Mouse (Mus musculus): ENCODE measurements around the gene 2210011C24Rik. TPM values are rescaled to one million over a fixed set of nuclear protein-coding genes. Genes with fewer than 3 reads are reported as not detected.
A peak's percentile ranks its signal among the peaks of the same experiment; 100 is the strongest.

2210011C24Rik gene
- polyA plus RNA-seq, 1 experiment: 6.1 TPM

GRCm38 (mm10) chr8:83980845-83981244 is 31.1 kb downstream of the 2210011C24Rik start:
- Histone ChIP-seq H3ac (ENCODE audit: control insufficient read depth, insufficient read length) (no peak overlapping the region), H3K79me2 (ENCODE audit: control insufficient read depth, insufficient read depth) (peaks cover 33% of the 10 kb centered on the region), H3K27me3 (ENCODE audit: control insufficient read depth, insufficient read depth, insufficient read length) (no peaks in the 10 kb centered on the region), H3K36me3 (ENCODE audit: control insufficient read depth, insufficient read depth) (no peaks in the 10 kb centered on the region), H3K4me2 (ENCODE audit: low read depth) (no peak overlapping the region), H3K4me3 (no peak overlapping the region)
- TF ChIP-seq E2F4 (IDR thresholded peaks at IDR 0.05; ENCODE audit: insufficient read depth): no peak
- no peak for TF ChIP-seq MAX (IDR thresholded peaks at IDR 0.05; ENCODE audit: low read depth)
- peak in 2 of 3 experiments; percentile 73 to 91 for TF ChIP-seq MYOG (IDR thresholded peaks at IDR 0.05; ENCODE audit: control insufficient read depth in 1 of 3, insufficient read depth in 1 of 3, insufficient read length in 2 of 3, low read depth in 2 of 3)
- peak in 2 of 3 experiments; percentile 27 to 80 for TF ChIP-seq MYOD1 (IDR thresholded peaks at IDR 0.05; ENCODE audit: control insufficient read depth in 1 of 3, insufficient read length in 2 of 3, low read depth in 2 of 3)

- H3K27me3 ChIP-seq (ENCODE audit: control insufficient read depth, insufficient read depth, insufficient read length): no peaks in the 10 kb centered on the region
- H3K79me2 ChIP-seq (ENCODE audit: control insufficient read depth, insufficient read depth): peaks cover 39% of the 10 kb centered on the region
- no peak overlapping the region for H3ac ChIP-seq (ENCODE audit: control insufficient read depth, insufficient read length)
- H3K36me3 ChIP-seq (ENCODE audit: control insufficient read depth, insufficient read depth): no peaks in the 10 kb centered on the region
- no peak overlapping the region for H3K4me3 ChIP-seq
- no peak overlapping the region for H3K4me2 ChIP-seq (ENCODE audit: low read depth)
- TF ChIP-seq MYOD1 (IDR thresholded peaks at IDR 0.05; ENCODE audit: control insufficient read depth in 1 of 3, insufficient read length in 2 of 3, low read depth in 2 of 3) (peak; percentile 10 to 95 (median 85)), MAX (IDR thresholded peaks at IDR 0.05; ENCODE audit: low read depth) (no peak), USF1 (IDR thresholded peaks at IDR 0.05; ENCODE audit: low read depth) (no peak), E2F4 (IDR thresholded peaks at IDR 0.05; ENCODE audit: insufficient read depth) (no peak), MYOG (IDR thresholded peaks at IDR 0.05; ENCODE audit: control insufficient read depth in 1 of 3, insufficient read depth in 1 of 3, insufficient read length in 2 of 3, low read depth in 2 of 3) (peak; percentile 44 to 98 (median 89)), TCF12 (IDR thresholded peaks at IDR 0.05; ENCODE audit: insufficient read depth, poor library complexity, severe bottlenecking) (peak; percentile 18), POLR2A (IDR thresholded peaks at IDR 0.05; ENCODE audit: insufficient read length, low read depth) (no peak), REST (IDR thresholded peaks at IDR 0.05; ENCODE audit: insufficient read depth, insufficient read length) (no peak), SRF (IDR thresholded peaks at IDR 0.05; ENCODE audit: control insufficient read depth, insufficient read length, low read depth) (no peak), TCF3 (IDR thresholded peaks at IDR 0.05; ENCODE audit: insufficient read length, low read depth) (peak; percentile 72), POLR2AphosphoS2 (IDR thresholded peaks at IDR 0.05; ENCODE audit: insufficient read length, low read depth) (no peak), CEBPB (IDR thresholded peaks at IDR 0.05; ENCODE audit: insufficient read depth, poor library complexity, severe bottlenecking) (no peak)
Measured at GRCm38 (mm10) chr8:83980250-83980649, 31.7 kb downstream of the 2210011C24Rik start.

DNA sequence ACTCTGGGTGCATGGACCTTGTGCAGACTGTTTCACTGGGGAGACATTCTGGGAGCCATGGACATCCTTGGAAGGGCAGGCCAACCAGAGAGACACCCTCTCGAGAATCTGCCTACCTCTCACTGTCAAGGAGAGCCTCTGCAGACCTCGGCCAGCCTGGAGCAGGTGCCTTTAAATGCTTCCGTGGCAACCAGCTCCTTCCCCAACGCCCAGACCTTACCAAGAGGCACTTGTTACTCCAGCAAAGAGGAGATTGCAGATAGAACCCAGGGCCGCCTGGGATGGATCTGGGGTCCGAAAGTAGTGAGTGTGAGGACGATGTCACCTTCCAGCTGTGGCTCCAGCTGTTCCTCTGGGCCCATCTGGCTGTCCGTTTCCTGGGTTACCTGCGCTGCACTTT is 33.8 kb downstream of the 2210011C24Rik start:
- Histone ChIP-seq H3K79me2 (ENCODE audit: control insufficient read depth, insufficient read depth) (peaks cover 56% of the 10 kb centered on the region), H3K36me3 (ENCODE audit: control insufficient read depth, insufficient read depth) (no peaks in the 10 kb centered on the region), H3K4me3 (no peak overlapping the region), H3K27me3 (ENCODE audit: control insufficient read depth, insufficient read depth, insufficient read length) (no peaks in the 10 kb centered on the region), H3ac (ENCODE audit: control insufficient read depth, insufficient read length) (no peak overlapping the region), H3K4me2 (ENCODE audit: low read depth) (no peak overlapping the region)
- no peak for TF ChIP-seq MYOG (IDR thresholded peaks at IDR 0.05; ENCODE audit: control insufficient read depth in 1 of 3, insufficient read depth in 1 of 3, insufficient read length in 2 of 3, low read depth in 2 of 3)
- no peak for TF ChIP-seq TCF3 (IDR thresholded peaks at IDR 0.05; ENCODE audit: insufficient read length, low read depth)
- no peak for TF ChIP-seq TCF12 (IDR thresholded peaks at IDR 0.05; ENCODE audit: insufficient read depth, poor library complexity, severe bottlenecking)
- no peak for TF ChIP-seq E2F4 (IDR thresholded peaks at IDR 0.05; ENCODE audit: insufficient read depth)
- TF ChIP-seq POLR2A (IDR thresholded peaks at IDR 0.05; ENCODE audit: insufficient read length, low read depth): no peak
- no peak for TF ChIP-seq MAX (IDR thresholded peaks at IDR 0.05; ENCODE audit: low read depth)
- no peak for TF ChIP-seq SRF (IDR thresholded peaks at IDR 0.05; ENCODE audit: control insufficient read depth, insufficient read length, low read depth)

- Histone ChIP-seq H3K36me3 (ENCODE audit: control insufficient read depth, insufficient read depth) (no peaks in the 10 kb centered on the region), H3K4me2 (ENCODE audit: low read depth) (peak overlapping the region; percentile 34), H3K4me3 (no peak overlapping the region), H3K79me2 (ENCODE audit: control insufficient read depth, insufficient read depth) (peaks cover 56% of the 10 kb centered on the region), H3K27me3 (ENCODE audit: control insufficient read depth, insufficient read depth, insufficient read length) (no peaks in the 10 kb centered on the region), H3ac (ENCODE audit: control insufficient read depth, insufficient read length) (no peak overlapping the region)
- no peak for TF ChIP-seq CEBPB (IDR thresholded peaks at IDR 0.05; ENCODE audit: insufficient read depth, poor library complexity, severe bottlenecking)
- TF ChIP-seq TCF12 (IDR thresholded peaks at IDR 0.05; ENCODE audit: insufficient read depth, poor library complexity, severe bottlenecking): no peak
- no peak for TF ChIP-seq SRF (IDR thresholded peaks at IDR 0.05; ENCODE audit: control insufficient read depth, insufficient read length, low read depth)
- no peak for TF ChIP-seq MYOD1 (IDR thresholded peaks at IDR 0.05; ENCODE audit: control insufficient read depth in 1 of 3, insufficient read length in 2 of 3, low read depth in 2 of 3)
- no peak for TF ChIP-seq MYOG (IDR thresholded peaks at IDR 0.05; ENCODE audit: control insufficient read depth in 1 of 3, insufficient read depth in 1 of 3, insufficient read length in 2 of 3, low read depth in 2 of 3)
- no peak for TF ChIP-seq USF1 (IDR thresholded peaks at IDR 0.05; ENCODE audit: low read depth)
Measured at GRCm38 (mm10) chr8:83977646-83978045, 34.3 kb downstream of the 2210011C24Rik start.

DNA sequence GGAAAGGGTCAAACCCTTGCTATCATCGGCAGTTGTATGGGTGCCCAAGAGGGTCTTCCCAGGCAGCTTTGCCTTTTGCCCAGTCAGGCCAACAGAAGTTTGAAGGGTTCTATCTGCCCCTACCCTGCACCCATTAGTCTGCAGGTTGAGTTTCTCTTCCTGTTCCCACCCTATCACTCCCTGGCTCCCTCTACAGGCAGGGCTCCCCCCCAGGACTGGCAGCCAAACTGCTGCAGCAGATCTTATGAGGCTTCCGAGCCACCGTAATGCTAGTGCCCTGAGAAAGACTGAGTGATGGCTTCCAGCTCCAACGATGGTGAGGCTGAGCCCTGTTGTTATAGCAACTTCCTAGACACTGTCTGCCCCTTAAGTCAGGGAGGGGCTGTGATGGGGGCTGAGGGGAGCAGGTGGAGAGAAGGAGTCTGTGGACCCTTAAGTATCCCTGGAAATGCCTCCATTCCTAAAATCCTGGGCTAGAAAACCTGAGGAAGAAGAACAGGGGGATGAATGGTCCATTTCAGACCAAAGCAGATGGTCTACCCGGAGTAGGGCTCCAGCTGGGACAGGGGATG is 35.1 kb downstream of the 2210011C24Rik start:
- H3K4me2 ChIP-seq (ENCODE audit: low read depth): peak overlapping the region; percentile 34
- no peaks in the 10 kb centered on the region for H3K36me3 ChIP-seq (ENCODE audit: control insufficient read depth, insufficient read depth)
- TF ChIP-seq TCF3 (IDR thresholded peaks at IDR 0.05; ENCODE audit: insufficient read length, low read depth) (no peak), CEBPB (IDR thresholded peaks at IDR 0.05; ENCODE audit: insufficient read depth, poor library complexity, severe bottlenecking) (no peak), POLR2AphosphoS2 (IDR thresholded peaks at IDR 0.05; ENCODE audit: insufficient read length, low read depth) (no peak), POLR2A (IDR thresholded peaks at IDR 0.05; ENCODE audit: insufficient read length, low read depth) (no peak), MYOG (IDR thresholded peaks at IDR 0.05; ENCODE audit: control insufficient read depth in 1 of 3, insufficient read depth in 1 of 3, insufficient read length in 2 of 3, low read depth in 2 of 3) (no peak), SRF (IDR thresholded peaks at IDR 0.05; ENCODE audit: control insufficient read depth, insufficient read length, low read depth) (no peak), MAX (IDR thresholded peaks at IDR 0.05; ENCODE audit: low read depth) (no peak), REST (IDR thresholded peaks at IDR 0.05; ENCODE audit: insufficient read depth, insufficient read length) (no peak), MYOD1 (IDR thresholded peaks at IDR 0.05; ENCODE audit: control insufficient read depth in 1 of 3, insufficient read length in 2 of 3, low read depth in 2 of 3) (no peak), USF1 (IDR thresholded peaks at IDR 0.05; ENCODE audit: low read depth) (no peak)
- no peaks in the 10 kb centered on the region for H3K27me3 ChIP-seq (ENCODE audit: control insufficient read depth, insufficient read depth, insufficient read length)
- H3K79me2 ChIP-seq (ENCODE audit: control insufficient read depth, insufficient read depth): peaks cover 56% of the 10 kb centered on the region
- H3K4me3 ChIP-seq: no peak overlapping the region
- H3ac ChIP-seq (ENCODE audit: control insufficient read depth, insufficient read length): no peak overlapping the region
